Mouse (Mus musculus) forebrain, embryonic 14.5 days (tissue): ENCODE results near the gene Hyal2. TPM values are rescaled to one million over a fixed set of nuclear protein-coding genes. Genes with fewer than 3 reads are reported as not detected.
A peak's percentile ranks its signal among the peaks of the same experiment; 100 is the strongest.

Experiments
- ATAC-seq: fragments of 200-750 bp; cut with Nextera tagmentation; 2 replicates; pipeline ENCODE4 v1.8.0; 2017; ENCODE audit warnings: mild to moderate bottlenecking, moderate library complexity
- DNase-seq: peaks from one replicate; pipeline ENCODE4 v3.0.0-alpha.2; 2015; ENCODE audit warnings: low spot score
- H3K27ac ChIP-seq: fragments of 300-500 bp; sonication (generic); 2 replicates; pipeline ENCODE4 v1.5.1; 2014; ENCODE audit warnings: low read depth, mild to moderate bottlenecking, control low read depth, low read length, moderate library complexity
- H3K27me3 ChIP-seq: fragments of 300-500 bp; sonication (generic); replicated peaks from 2 replicates; pipeline ENCODE4 v1.6.1; 2014; ENCODE audit warnings: low read length, control low read depth, mixed read lengths; ENCODE audit not compliant: control insufficient read depth, insufficient read depth
- H3K36me3 ChIP-seq: fragments of 300-500 bp; sonication (generic); 2 replicates; pipeline ENCODE4 v1.6.1; 2014; ENCODE audit warnings: low read length, control low read depth; ENCODE audit not compliant: control insufficient read depth, insufficient read depth
- H3K4me1 ChIP-seq: fragments of 300-500 bp; sonication (generic); 2 replicates; pipeline ENCODE4 v1.6.1; 2014; ENCODE audit warnings: antibody characterized with exemption, low read length, control low read depth; ENCODE audit not compliant: control insufficient read depth, insufficient read depth
- H3K4me2 ChIP-seq: fragments of 300-500 bp; sonication (generic); 2 replicates; pipeline ENCODE4 v1.6.1; 2014; ENCODE audit warnings: mild to moderate bottlenecking, control low read depth, low read length
- H3K4me3 ChIP-seq: fragments of 300-500 bp; sonication (generic); 2 replicates; pipeline ENCODE4 v1.5.1; 2014; ENCODE audit warnings: low read depth, low read length, control low read depth
- H3K9ac ChIP-seq: fragments of 300-500 bp; sonication (generic); 2 replicates; pipeline ENCODE4 v1.6.1; 2014; ENCODE audit warnings: mild to moderate bottlenecking, low read length, control low read depth, moderate library complexity
- H3K9me3 ChIP-seq: fragments of 300-500 bp; sonication (generic); replicated peaks from 2 replicates; pipeline ENCODE4 v1.6.1; 2016; ENCODE audit warnings: low read length, control low read depth, mixed read lengths; ENCODE audit not compliant: control insufficient read depth
- WGBS: fragments of 180-500 bp; shearing (Covaris S2); extraction: QIAGEN DNeasy Blood & Tissue Kit; methylation state at CpG from one replicate; pipeline ENCODE4 v1.1.7; 2014; 5-methylcytosine and 5-hydroxymethylcytosine counted together
- polyA plus RNA-seq: library from polyadenylated mRNA; unstranded; fragments of >200 nt; fragmentation: Nextera tagmentation; extraction: Ambion mirVana; gene quantifications from 2 replicates; pipeline ENCODE4 v1.2.1, GENCODE M21; 2014

Hyal2 gene
- polyA plus RNA-seq, 1 experiment from 2014 or later, result 109 TPM

DNA sequence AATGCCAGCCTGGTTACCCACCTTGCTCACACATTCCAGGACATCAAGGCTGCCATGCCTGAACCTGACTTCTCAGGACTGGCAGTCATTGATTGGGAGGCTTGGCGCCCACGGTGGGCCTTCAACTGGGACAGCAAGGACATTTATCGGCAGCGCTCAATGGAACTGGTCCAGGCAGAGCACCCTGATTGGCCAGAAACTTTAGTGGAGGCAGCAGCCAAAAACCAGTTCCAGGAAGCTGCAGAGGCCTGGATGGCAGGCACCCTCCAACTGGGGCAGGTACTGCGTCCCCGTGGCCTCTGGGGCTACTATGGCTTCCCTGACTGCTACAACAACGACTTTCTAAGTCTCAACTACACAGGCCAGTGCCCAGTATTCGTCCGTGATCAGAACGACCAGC lies 10.1 kb downstream of the Hyal2 start:
- no peak for DNase-seq
- no peak for ATAC-seq
- Histone ChIP-seq H3K9me3 (no peaks in the 10 kb centered on the region), H3K9ac (no peak overlapping the region), H3K4me3 (no peak overlapping the region), H3K4me1 (peaks cover 13% of the 10 kb centered on the region), H3K27me3 (no peaks in the 10 kb centered on the region), H3K27ac (no peak overlapping the region), H3K36me3 (peaks cover 18% of the 10 kb centered on the region), H3K4me2 (no peak overlapping the region)
- 93% methylated on average over 10 of the region's 10 CpGs for WGBS

- H3K4me3 ChIP-seq, result no peak within 1 kb of the TSS
- peaks cover 17% of the 10 kb centered on the region for H3K36me3 ChIP-seq
- H3K9ac ChIP-seq, result 0 out of 2 replicates have a peak within 1 kb of the TSS, but pooled peaks have one; percentile 21
- 84% methylated on average over 3 of the region's 3 CpGs for WGBS
- H3K27ac ChIP-seq, result peak within 1 kb of the TSS; percentile 11; the same call in 1 of the 2 replicates
- DNase-seq, result no peak
- no peak within 1 kb of the TSS for H3K4me2 ChIP-seq
- peaks cover 13% of the 10 kb centered on the region for H3K4me1 ChIP-seq
- no peak for ATAC-seq
- no peaks in the 10 kb centered on the region for H3K27me3 ChIP-seq
- H3K9me3 ChIP-seq, result no peaks in the 10 kb centered on the region
Observed at GRCm38 (mm10) chr9:107578587-107578986, 10.8 kb downstream of the Hyal2 start, which contains the start of gene Naa80. Naa80 (plus strand) TSS chr9:107578887.

DNA sequence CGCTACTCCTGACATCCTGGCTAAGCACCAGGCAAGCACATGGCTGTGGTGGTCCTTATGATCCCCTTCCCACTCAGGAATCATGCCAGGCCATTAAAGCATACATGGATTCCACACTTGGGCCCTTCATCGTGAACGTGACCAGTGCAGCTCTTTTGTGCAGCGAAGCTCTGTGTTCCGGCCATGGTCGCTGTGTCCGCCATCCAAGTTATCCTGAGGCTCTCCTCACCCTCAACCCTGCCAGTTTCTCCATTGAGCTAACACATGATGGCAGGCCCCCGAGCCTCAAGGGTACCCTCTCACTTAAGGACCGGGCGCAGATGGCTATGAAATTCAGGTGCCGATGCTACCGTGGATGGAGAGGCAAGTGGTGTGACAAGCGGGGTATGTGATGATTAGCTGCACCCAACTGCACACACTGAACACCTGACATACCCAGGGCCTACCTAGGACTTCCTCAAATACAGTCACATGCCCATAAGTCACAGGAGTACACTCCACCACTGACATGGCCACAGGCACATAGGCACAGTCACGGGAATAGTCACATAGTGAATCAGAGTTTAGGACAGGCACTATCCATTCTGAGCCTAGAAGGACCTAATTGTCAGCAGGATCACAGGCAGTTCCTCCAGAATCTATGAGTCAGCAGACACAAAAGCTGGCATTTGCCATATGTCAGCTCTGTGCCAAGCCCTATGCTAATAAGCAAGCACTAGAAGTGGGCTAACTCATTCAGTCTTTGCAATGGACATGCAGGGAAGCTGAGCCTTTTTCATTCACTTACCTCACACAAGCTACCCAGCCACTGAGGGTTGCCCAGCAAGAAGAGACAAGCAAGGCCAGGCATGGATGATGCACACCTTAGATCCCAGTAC lies 11.5 kb downstream of the Hyal2 start:
- H3K27me3 ChIP-seq, result no peaks in the 10 kb centered on the region
- peaks cover 13% of the 10 kb centered on the region for H3K4me1 ChIP-seq
- H3K27ac ChIP-seq, result peak overlapping the region; percentile 11; the same call in 1 of the 2 replicates
- 94% methylated on average over 14 of the region's 14 CpGs for WGBS
- H3K9ac ChIP-seq, result 0 out of 2 replicates have a peak overlapping the region, but pooled peaks have one; percentile 21
- ATAC-seq (no peak), DNase-seq (peak; percentile 32)
- peaks cover 16% of the 10 kb centered on the region; the same call in 1 of the 2 replicates for H3K36me3 ChIP-seq
- no peaks in the 10 kb centered on the region for H3K9me3 ChIP-seq
- H3K4me2 ChIP-seq, result no peak overlapping the region
- no peak overlapping the region for H3K4me3 ChIP-seq

- H3K4me1 ChIP-seq, result peaks cover 13% of the 10 kb centered on the region
- ATAC-seq, result peak; percentile 87
- 1% methylated on average over 32 of the region's 32 CpGs for WGBS
- peak; percentile 95 for DNase-seq
- H3K36me3 ChIP-seq, result peaks cover 11% of the 10 kb centered on the region; the same call in 1 of the 2 replicates
- peak within 1 kb of the TSS; percentile 60 for H3K9ac ChIP-seq
- H3K9me3 ChIP-seq, result no peaks in the 10 kb centered on the region
- peak within 1 kb of the TSS; percentile 71 for H3K4me2 ChIP-seq
- H3K27ac ChIP-seq, result peak within 1 kb of the TSS; percentile 74
- no peaks in the 10 kb centered on the region for H3K27me3 ChIP-seq
- peak within 1 kb of the TSS; percentile 58 for H3K4me3 ChIP-seq
Observed at GRCm38 (mm10) chr9:107580501-107581317, 13.0 kb downstream of the Hyal2 start, which contains the start of gene Hyal3. Hyal3 (plus strand) TSS chr9:107580818.

- Histone ChIP-seq H3K4me2 (peak overlapping the region; percentile 71), H3K36me3 (peaks cover 11% of the 10 kb centered on the region; the same call in 1 of the 2 replicates), H3K9ac (peak overlapping the region; percentile 60), H3K4me1 (peaks cover 13% of the 10 kb centered on the region), H3K27ac (no peak overlapping the region; the same call in 1 of the 2 replicates), H3K9me3 (no peaks in the 10 kb centered on the region), H3K4me3 (peak overlapping the region; percentile 58), H3K27me3 (no peaks in the 10 kb centered on the region)
- 76% methylated on average over 4 of the region's 4 CpGs for WGBS
- DNase-seq (no peak), ATAC-seq (no peak)
Observed at GRCm38 (mm10) chr9:107581584-107581983, 13.8 kb downstream of the Hyal2 start.

DNA sequence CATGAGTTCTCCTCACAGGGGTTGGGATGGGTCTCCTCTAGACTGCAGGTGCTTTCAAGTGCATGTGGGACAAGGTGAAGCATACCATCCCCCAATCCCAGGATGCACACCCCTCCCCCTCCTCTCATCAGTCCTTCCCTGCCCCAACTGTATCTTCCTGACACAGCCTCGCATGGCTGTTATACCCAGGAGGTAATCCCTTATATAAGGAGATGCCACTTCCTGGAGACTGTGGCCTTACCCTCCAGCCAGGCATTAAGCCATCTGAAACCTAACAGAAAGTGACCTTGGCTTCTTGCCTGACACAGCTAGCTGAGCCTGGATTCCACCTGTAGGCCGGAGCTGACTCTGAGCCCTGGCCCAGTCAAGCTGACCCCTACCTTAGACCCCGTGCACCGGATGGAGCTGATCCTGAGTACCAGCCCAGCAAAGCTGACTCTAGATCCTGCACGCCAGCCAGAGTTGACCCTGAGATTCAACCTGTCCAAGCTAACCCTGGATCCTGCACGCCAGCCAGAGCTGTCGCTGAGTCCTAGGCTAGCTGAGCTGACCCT lies 14.8 kb downstream of the Hyal2 start:
- H3K4me1 ChIP-seq, result peaks cover 13% of the 10 kb centered on the region
- 89% methylated on average over 7 of the region's 7 CpGs for WGBS
- no peak for ATAC-seq

GRCm38 (mm10) chr9:107583174-107583573 lies 15.4 kb downstream of the Hyal2 start:
- H3K4me2 ChIP-seq, result no peak overlapping the region
- 90% methylated on average over 14 of the region's 14 CpGs for WGBS

More for the DNA sequence above, 14.8 kb downstream of the Hyal2 start:
- DNase-seq, result no peak
- peaks cover 11% of the 10 kb centered on the region; the same call in 1 of the 2 replicates for H3K36me3 ChIP-seq
- H3K27ac ChIP-seq, result no peak overlapping the region
- H3K9ac ChIP-seq, result no peak overlapping the region
- H3K4me2 ChIP-seq, result no peak overlapping the region
- no peaks in the 10 kb centered on the region for H3K9me3 ChIP-seq
- H3K4me3 ChIP-seq, result no peak overlapping the region
- no peaks in the 10 kb centered on the region for H3K27me3 ChIP-seq

GRCm38 (mm10) chr9:107586504-107586903 lies 18.8 kb downstream of the Hyal2 start:
- DNase-seq (no peak), ATAC-seq (no peak)
- WGBS, result 95% methylated on average over 5 of the region's 5 CpGs
- Histone ChIP-seq H3K4me3 (no peak overlapping the region), H3K4me2 (no peak overlapping the region), H3K27ac (no peak overlapping the region), H3K4me1 (peaks cover 6% of the 10 kb centered on the region), H3K9ac (no peak overlapping the region), H3K27me3 (no peaks in the 10 kb centered on the region), H3K9me3 (no peaks in the 10 kb centered on the region), H3K36me3 (peaks cover 27% of the 10 kb centered on the region)

More at GRCm38 (mm10) chr9:107583174-107583573, 15.4 kb downstream of the Hyal2 start:
- Histone ChIP-seq H3K36me3 (peaks cover 11% of the 10 kb centered on the region; the same call in 1 of the 2 replicates), H3K4me1 (peaks cover 15% of the 10 kb centered on the region), H3K27ac (no peak overlapping the region), H3K9ac (no peak overlapping the region), H3K27me3 (no peaks in the 10 kb centered on the region), H3K4me3 (no peak overlapping the region), H3K9me3 (no peaks in the 10 kb centered on the region)
- DNase-seq (no peak), ATAC-seq (no peak)
